Comparison of ENCODE assay signal across 8 mouse cellular contexts in genomic region chr5:21785053-21785452, GRCm38 (mm10). TPM values are rescaled to one million over a fixed set of nuclear protein-coding genes. Genes with fewer than 3 reads are reported as not detected.
A peak's percentile ranks its signal among the peaks of the same experiment; 100 is the strongest.
DNase-seq lines count a peak whose midpoint lies in the region; ATAC-seq lines count a peak whose summit lies in the region.

Gene Dnajc2 (minus strand): TSS chr5:21785251.
Gene Psmc2 (plus strand): TSS chr5:21785283.

- H3K27me3 ChIP-seq in lung, embryonic 16.5 days (ENCODE audit: control insufficient read depth, insufficient read depth, low read depth, low read length): no peaks in the 10 kb centered on the region

- no peaks in the 10 kb centered on the region for H3K9me3 ChIP-seq in lung, embryonic 16.5 days (ENCODE audit: control insufficient read depth, low read length)

- H3K27ac ChIP-seq in lung, embryonic 16.5 days (ENCODE audit: low read length): peak within 1 kb of the TSS; percentile 83

- peak; percentile 90 for DNase-seq in MEL-GATA-1-ER (ENCODE audit: extremely low read depth, low read depth)
- peak; percentile 88 for DNase-seq in cerebellum, adult 8-10 months
- DNase-seq in forelimb bud, embryonic 11.5 days (ENCODE audit: low read depth, low spot score): peak; percentile 92
- peak; percentile 78 for DNase-seq in layer of hippocampus, adult 9-10 months (ENCODE audit: low spot score)
- peak; percentile 66 for DNase-seq in ovary, postnatal 10 days (ENCODE audit: low spot score)
- peak; percentile 83 to 85 for DNase-seq in thymus, postnatal 10 days (ENCODE audit: low spot score in 2 of 2)

- H3K36me3 ChIP-seq in lung, embryonic 16.5 days (ENCODE audit: control insufficient read depth, insufficient read depth, low read length): peaks cover 21% of the 10 kb centered on the region

- under 1% methylated on average over 36 of the region's 37 CpGs for WGBS in lung, embryonic 16.5 days

- H3K4me3 ChIP-seq in lung, embryonic 16.5 days (ENCODE audit: low read length): peak within 1 kb of the TSS; percentile 98

- peaks cover 12% of the 10 kb centered on the region for H3K4me1 ChIP-seq in lung, embryonic 16.5 days (replicated peaks; ENCODE audit: control insufficient read depth, insufficient read depth, low read length)

- ATAC-seq in hematopoietic stem cell, adult 5-6 weeks (replicated peaks in 1 of 2; ENCODE audit: insufficient read depth in 1 of 2, low FRiP score in 2 of 2, low TSS enrichment in 1 of 2, low read depth in 1 of 2, poor library complexity in 2 of 2, severe bottlenecking in 2 of 2): peak; percentile 65 to 72
- peak; percentile 96 for ATAC-seq in lung, embryonic 16.5 days (ENCODE audit: low read depth)

- H3K4me2 ChIP-seq in lung, embryonic 16.5 days (ENCODE audit: low read depth, low read length): peak within 1 kb of the TSS; percentile 95

- peak within 1 kb of the TSS; percentile 83 for H3K9ac ChIP-seq in lung, embryonic 16.5 days (ENCODE audit: low read length)

RNA-seq across cellular contexts. Expression of gene Dnajc2, which starts in this region (rescaled TPM):
- total RNA-seq in hematopoietic stem cell, adult 5-6 weeks (2017): 149 and 210 TPM in 2 replicates
- 50.0 and 55.1 TPM in 2 replicates for polyA plus RNA-seq in lung, embryonic 16.5 days (2015; fragmentation: Nextera tagmentation; extraction: Ambion mirVana)

RNA-seq across cellular contexts. Expression of gene Psmc2, which starts in this region (rescaled TPM):
- total RNA-seq in hematopoietic stem cell, adult 5-6 weeks (2017): 75.9 and 87.3 TPM in 2 replicates
- polyA plus RNA-seq in lung, embryonic 16.5 days (2015; fragmentation: Nextera tagmentation; extraction: Ambion mirVana): 163 and 169 TPM in 2 replicates

Comparison
In these comparisons a context has a peak if more than half of its experiments do, and no peak if none do; other contexts are left out.
1. Peak in every context shown above with its lines: DNase-seq, ATAC-seq, H3K4me3 ChIP-seq and H3K27ac ChIP-seq.